Mouse (Mus musculus): ENCODE results near the gene Gadd45g. TPM values are rescaled to one million over a fixed set of nuclear protein-coding genes. Genes with fewer than 3 reads are reported as not detected.

Gadd45g gene
- total RNA-seq, 4 experiments from 2014 or later, result 18.1 to 74.5 (median 34.4) TPM

GRCm38 (mm10) chr13:51882218-51882617, 35.7 kb downstream of the Gadd45g start:
- DNase-seq (ENCODE audit: low spot score in 2 of 2), result no peak

- DNase-seq (ENCODE audit: low spot score in 2 of 2), result no peak
Observed at GRCm38 (mm10) chr13:51884250-51884649, 37.8 kb downstream of the Gadd45g start.

- no peak for DNase-seq (ENCODE audit: low spot score in 2 of 2)
Observed at GRCm38 (mm10) chr13:51885594-51885993, 39.1 kb downstream of the Gadd45g start.

GRCm38 (mm10) chr13:51886085-51886484, 39.6 kb downstream of the Gadd45g start:
- DNase-seq (ENCODE audit: low spot score in 2 of 2), result no peak

GRCm38 (mm10) chr13:51886723-51887122, 40.2 kb downstream of the Gadd45g start:
- DNase-seq (ENCODE audit: low spot score in 2 of 2), result no peak

- no peak for DNase-seq (ENCODE audit: low spot score in 2 of 2)
Observed at GRCm38 (mm10) chr13:51888426-51888825, 41.9 kb downstream of the Gadd45g start.

- DNase-seq (ENCODE audit: low spot score in 2 of 2), result no peak
Observed at GRCm38 (mm10) chr13:51891825-51892532, 45.5 kb downstream of the Gadd45g start.

- DNase-seq (ENCODE audit: low spot score in 2 of 2), result no peak
Observed at GRCm38 (mm10) chr13:51897579-51897978, 51.1 kb downstream of the Gadd45g start.

Other genes with a start within 250 kb of the Gadd45g start
- under 1 TPM in 3 of 4 experiments, not detected in 1; 0.39 to 0.65 (median 0.45) TPM for gene Cks2, start 201.4 kb upstream of the Gadd45g start, total RNA-seq (2022)
- gene Secisbp2, start 195.0 kb upstream of the Gadd45g start, total RNA-seq (2022), result 1 to 10 TPM; 7.6 to 8.9 (median 7.7) TPM
- 100 to 1,000 TPM; 127 to 151 (median 139) TPM for gene Sema4d, start 52.9 kb upstream of the Gadd45g start, total RNA-seq (2022)